Mouse (Mus musculus) right cerebral cortex, adult 2 months (tissue): ENCODE data around the gene Kif9.
A peak's percentile ranks its signal among the peaks of the same experiment; 100 is the strongest.

Experiments used
- DNase-seq, 2 experiments: peaks; one replicate each; pipeline ENCODE4 v3.0.0; 2021 to 2022; ENCODE audit warnings: low spot score in 2 of 2

Gene Kif9

GRCm38 (mm10) chr9:110529002-110529737 is 52.4 kb downstream of the Kif9 start:
- DNase-seq, result no peak

- DNase-seq, result no peak
Observed at GRCm38 (mm10) chr9:110530650-110531049, 53.9 kb downstream of the Kif9 start.

- no peak for DNase-seq
Observed at GRCm38 (mm10) chr9:110531151-110531791, 54.5 kb downstream of the Kif9 start.

- peak; percentile 89 to 90 for DNase-seq
Observed at GRCm38 (mm10) chr9:110531914-110532489, 55.2 kb downstream of the Kif9 start.

- peak; percentile 45 to 71 for DNase-seq
Observed at GRCm38 (mm10) chr9:110532538-110533291, 56.0 kb downstream of the Kif9 start, which contains the start of gene Setd2. Setd2 (plus strand) TSS chr9:110532597.

GRCm38 (mm10) chr9:110533645-110534044 is 56.9 kb downstream of the Kif9 start:
- no peak for DNase-seq

GRCm38 (mm10) chr9:110535114-110535513 is 58.4 kb downstream of the Kif9 start:
- no peak for DNase-seq

GRCm38 (mm10) chr9:110536636-110537035 is 59.9 kb downstream of the Kif9 start:
- DNase-seq, result no peak

GRCm38 (mm10) chr9:110538511-110538910 is 61.8 kb downstream of the Kif9 start:
- no peak for DNase-seq

GRCm38 (mm10) chr9:110541988-110542387 is 65.2 kb downstream of the Kif9 start:
- DNase-seq, result no peak

GRCm38 (mm10) chr9:110548261-110548660 is 71.5 kb downstream of the Kif9 start:
- DNase-seq, result no peak

- no peak for DNase-seq
Observed at GRCm38 (mm10) chr9:110568309-110568708, 91.6 kb downstream of the Kif9 start.
